In genomic region chr3:129724961-129725501, GRCm38 (mm10) we compare ENCODE assay signal across 7 mouse cellular contexts. TPM values are rescaled to one million over a fixed set of nuclear protein-coding genes. Genes with fewer than 3 reads are reported as not detected.
A peak's percentile ranks its signal among the peaks of the same experiment; 100 is the strongest.
DNase-seq lines count a peak whose midpoint lies in the region; ATAC-seq lines count a peak whose summit lies in the region.

No protein-coding gene starts in this region.

- H3K4me3 ChIP-seq in embryonic facial prominence, embryonic 11.5 days (ENCODE audit: low read depth, low read length): peak overlapping the region; percentile 43
- peak overlapping the region; percentile 59 for H3K4me3 ChIP-seq in limb, embryonic 10.5 days
- peak overlapping the region; percentile 50 for H3K4me3 ChIP-seq in midbrain, embryonic 13.5 days (replicated peaks)

- H3K4me2 ChIP-seq in embryonic facial prominence, embryonic 11.5 days (ENCODE audit: low read depth, low read length): peak overlapping the region; percentile 62
- peak overlapping the region; percentile 64 for H3K4me2 ChIP-seq in midbrain, embryonic 13.5 days (replicated peaks)

- H3K36me3 ChIP-seq in embryonic facial prominence, embryonic 11.5 days (replicated peaks; ENCODE audit: control insufficient read depth, insufficient read depth, low read depth, low read length): no peaks in the 10 kb centered on the region
- no peaks in the 10 kb centered on the region for H3K36me3 ChIP-seq in limb, embryonic 10.5 days
- no peaks in the 10 kb centered on the region for H3K36me3 ChIP-seq in midbrain, embryonic 13.5 days

- H3K4me1 ChIP-seq in embryonic facial prominence, embryonic 11.5 days (ENCODE audit: control insufficient read depth, insufficient read depth, low read length): no peaks in the 10 kb centered on the region
- peaks cover 5% of the 10 kb centered on the region for H3K4me1 ChIP-seq in limb, embryonic 10.5 days
- H3K4me1 ChIP-seq in midbrain, embryonic 13.5 days (replicated peaks): peaks cover 8% of the 10 kb centered on the region

- H3K9ac ChIP-seq in embryonic facial prominence, embryonic 11.5 days (replicated peaks; ENCODE audit: low read length): peak overlapping the region; percentile 54
- H3K9ac ChIP-seq in midbrain, embryonic 13.5 days (replicated peaks): peak overlapping the region; percentile 56; the same call in 1 of the 2 replicates

- ATAC-seq in embryonic facial prominence, embryonic 11.5 days (replicated peaks; ENCODE audit: insufficient number of reproducible peaks, low FRiP score, low TSS enrichment, low read depth): peak; percentile 95
- peak; percentile 97 for ATAC-seq in granulocyte monocyte progenitor cell, adult 5-6 weeks (replicated peaks; ENCODE audit: poor library complexity, severe bottlenecking)
- ATAC-seq in midbrain, embryonic 13.5 days: peak; percentile 98

- no peaks in the 10 kb centered on the region for H3K27me3 ChIP-seq in embryonic facial prominence, embryonic 11.5 days (ENCODE audit: control insufficient read depth, insufficient read depth, low read length)
- no peaks in the 10 kb centered on the region for H3K27me3 ChIP-seq in limb, embryonic 10.5 days (ENCODE audit: low read depth, poor library complexity, severe bottlenecking)
- H3K27me3 ChIP-seq in midbrain, embryonic 13.5 days: no peaks in the 10 kb centered on the region

- peak; percentile 95 for DNase-seq in adrenal gland, postnatal 14 days
- DNase-seq in embryonic facial prominence, embryonic 11.5 days (ENCODE audit: low spot score): peak; percentile 98
- peak; percentile 93 for DNase-seq in kidney, adult 11 months
- peak; percentile 92 for DNase-seq in limb, embryonic 10.5 days (ENCODE audit: low spot score)
- peak; percentile 87 for DNase-seq in spleen, adult 12 weeks (ENCODE audit: low spot score)

- no peak overlapping the region for H3K27ac ChIP-seq in embryonic facial prominence, embryonic 11.5 days (replicated peaks; ENCODE audit: low read depth, low read length)
- peak overlapping the region; percentile 89 for H3K27ac ChIP-seq in limb, embryonic 10.5 days
- H3K27ac ChIP-seq in midbrain, embryonic 13.5 days: peak overlapping the region; percentile 80

- WGBS in embryonic facial prominence, embryonic 11.5 days: under 1% methylated on average over 24 of the region's 24 CpGs
- 1% methylated on average over 24 of the region's 24 CpGs for WGBS in limb, embryonic 10.5 days
- WGBS in midbrain, embryonic 13.5 days: under 1% methylated on average over 24 of the region's 24 CpGs

- H3K9me3 ChIP-seq in embryonic facial prominence, embryonic 11.5 days (replicated peaks; ENCODE audit: control insufficient read depth, low read length): no peaks in the 10 kb centered on the region
- no peaks in the 10 kb centered on the region for H3K9me3 ChIP-seq in limb, embryonic 10.5 days (replicated peaks)
- H3K9me3 ChIP-seq in midbrain, embryonic 13.5 days: no peaks in the 10 kb centered on the region

RNA-seq across cellular contexts. Expression of gene Egf, which starts 30.1 kb away (rescaled TPM):
- 0.64 and 0.82 TPM in 2 replicates for total RNA-seq in adrenal gland, postnatal 14 days (2021)
- polyA plus RNA-seq in embryonic facial prominence, embryonic 11.5 days (2014; fragmentation: Nextera tagmentation; extraction: Ambion mirVana): 1.3 and 1.6 TPM in 2 replicates
- 3.8 and 6.1 TPM in 2 replicates for total RNA-seq in granulocyte monocyte progenitor cell, adult 5-6 weeks (2014; fragmentation: Nextera tagmentation)
- total RNA-seq in granulocyte monocyte progenitor cell, adult 5-6 weeks (2017): 1.5 and 1.7 TPM in 2 replicates
- 1.4 and 1.6 TPM in 2 replicates for polyA plus RNA-seq in limb, embryonic 10.5 days (2016; fragmentation: Nextera tagmentation; extraction: Ambion mirVana)
- 1.9 TPM in 2 replicates for polyA plus RNA-seq in midbrain, embryonic 13.5 days (2015; fragmentation: Nextera tagmentation; extraction: Ambion mirVana)
